Mouse (Mus musculus) heart, postnatal 4 days (tissue): ENCODE data around the gene Jtb. TPM values are rescaled to one million over a fixed set of nuclear protein-coding genes. Genes with fewer than 3 reads are reported as not detected.

Experiments
- DNase-seq: peaks from one replicate; pipeline ENCODE4 v3.0.0; 2021
- total RNA-seq, 2 experiments: library from RNA; stranded (reverse); gene quantifications; 2 replicates each; pipeline ENCODE4 v1.2.3; 2021

Jtb gene
- total RNA-seq, result 10 to 100 TPM; 40.9 to 47.4 TPM

- DNase-seq, result peak; percentile 92
Observed at GRCm38 (mm10) chr3:90231507-90232333, at the start of gene Jtb. Jtb (plus strand) TSS chr3:90231597.

GRCm38 (mm10) chr3:90183581-90183980 lies 47.8 kb upstream of the Jtb start:
- DNase-seq, result peak; percentile 19

- no peak for DNase-seq
Observed at GRCm38 (mm10) chr3:90190859-90191510, 40.4 kb upstream of the Jtb start.

GRCm38 (mm10) chr3:90194759-90195158 lies 36.6 kb upstream of the Jtb start:
- no peak for DNase-seq

GRCm38 (mm10) chr3:90195644-90196043 lies 35.8 kb upstream of the Jtb start:
- no peak for DNase-seq

- no peak for DNase-seq
Observed at GRCm38 (mm10) chr3:90197548-90197947, 33.8 kb upstream of the Jtb start.

- no peak for DNase-seq
Observed at GRCm38 (mm10) chr3:90202884-90203283, 28.5 kb upstream of the Jtb start.

GRCm38 (mm10) chr3:90203619-90204018 lies 27.8 kb upstream of the Jtb start:
- peak; percentile 30 for DNase-seq

- no peak for DNase-seq
Observed at GRCm38 (mm10) chr3:90204582-90204981, 26.8 kb upstream of the Jtb start.

GRCm38 (mm10) chr3:90208662-90209061 lies 22.7 kb upstream of the Jtb start:
- DNase-seq, result no peak

GRCm38 (mm10) chr3:90209908-90210566 lies 21.4 kb upstream of the Jtb start:
- DNase-seq, result no peak

GRCm38 (mm10) chr3:90211475-90212398 lies 19.7 kb upstream of the Jtb start:
- DNase-seq, result no peak

- no peak for DNase-seq
Observed at GRCm38 (mm10) chr3:90212723-90213122, 18.7 kb upstream of the Jtb start.

- peak; percentile 88 for DNase-seq
Observed at GRCm38 (mm10) chr3:90213377-90213866, 18.0 kb upstream of the Jtb start, which contains the start of the genes Rps27 and Rab13. Rps27 (minus strand) TSS chr3:90213651. Rab13 (plus strand) TSS chr3:90213695.

GRCm38 (mm10) chr3:90213956-90214684 lies 17.3 kb upstream of the Jtb start:
- DNase-seq, result peak; percentile 20

- DNase-seq, result no peak
Observed at GRCm38 (mm10) chr3:90215825-90216380, 15.5 kb upstream of the Jtb start.

GRCm38 (mm10) chr3:90220088-90220487 lies 11.3 kb upstream of the Jtb start:
- DNase-seq, result peak; percentile 61

GRCm38 (mm10) chr3:90220531-90220951 lies 10.9 kb upstream of the Jtb start:
- peak; percentile 87 for DNase-seq

GRCm38 (mm10) chr3:90221123-90221522 lies 10.3 kb upstream of the Jtb start:
- no peak for DNase-seq

- no peak for DNase-seq
Observed at GRCm38 (mm10) chr3:90222455-90222854, 8.9 kb upstream of the Jtb start.

- no peak for DNase-seq
Observed at GRCm38 (mm10) chr3:90222941-90223340, 8.5 kb upstream of the Jtb start.
